Mouse (Mus musculus) kidney, adult 2 months (tissue): ENCODE results near the gene Tmem199.

ENCODE experiments used
- CTCF ChIP-seq: fragments of 200-500 bp; conservative IDR thresholded peaks from 2 replicates; pipeline ENCODE4 v1.5.1; 2011; ENCODE audit warnings: low read depth, mild to moderate bottlenecking, control low read depth, low read length, moderate library complexity, mixed read lengths; ENCODE audit not compliant: insufficient read depth, insufficient read length
- POLR2A ChIP-seq: fragments of 200-500 bp; IDR thresholded peaks from one replicate; pipeline ENCODE4 v1.6.1; 2011; ENCODE audit warnings: low read depth, low read length, control low read depth

DNA sequence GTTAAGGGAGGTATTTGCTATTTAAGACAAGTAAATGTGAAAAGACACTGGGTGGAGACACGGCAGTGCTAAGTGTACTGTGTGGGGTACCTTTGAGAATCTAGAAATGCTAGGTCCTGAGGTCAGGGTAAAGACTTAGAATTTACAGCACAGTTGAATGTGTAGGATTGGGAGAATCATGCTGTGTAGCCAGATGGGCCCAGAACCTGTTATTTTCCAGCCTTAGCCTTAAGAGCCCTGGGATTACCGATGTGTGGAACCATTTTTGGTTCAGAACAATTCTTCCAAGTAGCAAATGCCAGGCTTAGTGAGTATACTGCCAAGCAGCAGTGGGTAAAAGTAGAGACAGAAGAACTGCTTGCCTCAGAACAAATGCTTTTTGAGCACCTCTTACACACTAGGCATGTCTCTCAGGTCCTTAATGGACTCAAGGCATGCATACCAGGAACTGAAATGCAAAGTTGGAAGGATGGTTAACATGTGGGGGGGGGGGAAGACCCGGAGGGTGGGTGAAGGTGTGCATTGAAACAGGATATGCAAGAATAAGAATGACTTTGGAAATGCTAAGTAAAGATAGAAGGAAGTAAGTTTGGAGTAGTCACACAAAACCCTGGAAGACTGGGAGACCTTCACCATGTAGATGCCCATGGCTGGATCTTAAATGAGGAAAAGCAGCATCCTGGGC is 1.3 kb upstream of the Tmem199 start:
- TF ChIP-seq POLR2A: no peak
- TF ChIP-seq CTCF: no peak
